Mouse (Mus musculus): ENCODE measurements around the gene Rasip1. TPM values are rescaled to one million over a fixed set of nuclear protein-coding genes. Genes with fewer than 3 reads are reported as not detected.

The Rasip1 gene
- 6.5 and 6.8 TPM in 2 replicates for polyA plus RNA-seq (2016; fragmentation: Nextera tagmentation; extraction: Ambion mirVana)

DNA sequence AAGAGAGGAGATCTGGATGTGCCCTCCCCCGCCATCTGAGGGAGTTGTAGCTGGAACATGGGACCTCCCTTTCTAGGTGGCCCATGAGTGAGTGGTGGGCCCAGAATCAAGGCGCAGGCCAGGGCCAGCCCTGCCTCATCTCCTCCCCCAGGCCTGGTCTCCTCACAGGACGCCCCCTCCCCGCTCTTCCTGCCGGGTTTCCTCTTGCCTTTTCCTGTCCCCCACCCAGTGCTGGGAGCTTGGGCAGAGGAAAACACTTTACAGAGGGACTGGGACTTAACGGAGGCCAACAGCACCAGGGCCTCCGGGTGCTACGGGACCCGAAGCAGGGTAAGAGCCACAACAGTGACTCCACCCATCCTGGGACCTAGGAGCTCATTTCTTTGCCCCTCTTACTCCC lies at the start of gene Rasip1:
Gene Rasip1, plus strand, starts transcription at position 228 of the 400 bp plus-strand sequence.
- Histone ChIP-seq H3K4me3 (peak within 1 kb of the TSS; percentile 72), H3K9me3 (no peaks in the 10 kb centered on the region), H3K36me3 (replicated peaks) (no peaks in the 10 kb centered on the region), H3K4me1 (peaks cover 13% of the 10 kb centered on the region), H3K27me3 (replicated peaks; ENCODE audit: low read depth, poor library complexity, severe bottlenecking) (peaks cover 78% of the 10 kb centered on the region), H3K27ac (replicated peaks) (peak within 1 kb of the TSS; percentile 86)
- peak; percentile 21 for DNase-seq (ENCODE audit: low spot score)
- 79% methylated on average over 9 of the region's 9 CpGs for WGBS

DNA sequence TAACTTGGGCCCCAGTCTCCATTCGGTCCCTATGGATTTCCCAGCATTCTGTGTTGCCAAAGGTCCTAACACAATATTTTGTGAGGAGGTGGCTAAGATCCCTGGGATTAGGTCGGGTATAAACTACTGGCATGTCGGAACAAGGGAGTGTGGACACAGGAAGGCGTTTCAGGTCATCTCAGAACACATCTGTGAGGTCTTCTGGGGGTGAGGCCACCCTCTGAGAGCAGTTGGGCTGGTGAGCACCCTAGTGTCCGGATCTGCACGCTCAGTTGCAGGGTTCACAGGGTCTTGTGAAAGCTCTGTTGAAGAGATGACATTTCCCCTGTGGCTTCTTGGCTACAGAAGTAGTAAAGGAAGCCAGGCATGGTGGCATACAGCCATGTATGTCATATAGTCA lies 41.4 kb upstream of the Rasip1 start:
- no peak for DNase-seq (ENCODE audit: low spot score)
- Histone ChIP-seq H3K9me3 (no peaks in the 10 kb centered on the region), H3K27ac (replicated peaks) (no peak overlapping the region), H3K4me1 (peaks cover 11% of the 10 kb centered on the region; the same call in 1 of the 2 replicates), H3K27me3 (replicated peaks; ENCODE audit: low read depth, poor library complexity, severe bottlenecking) (no peaks in the 10 kb centered on the region), H3K4me3 (no peak overlapping the region), H3K36me3 (replicated peaks) (peaks cover 53% of the 10 kb centered on the region)
- WGBS: 90% methylated on average over 6 of the region's 6 CpGs

DNA sequence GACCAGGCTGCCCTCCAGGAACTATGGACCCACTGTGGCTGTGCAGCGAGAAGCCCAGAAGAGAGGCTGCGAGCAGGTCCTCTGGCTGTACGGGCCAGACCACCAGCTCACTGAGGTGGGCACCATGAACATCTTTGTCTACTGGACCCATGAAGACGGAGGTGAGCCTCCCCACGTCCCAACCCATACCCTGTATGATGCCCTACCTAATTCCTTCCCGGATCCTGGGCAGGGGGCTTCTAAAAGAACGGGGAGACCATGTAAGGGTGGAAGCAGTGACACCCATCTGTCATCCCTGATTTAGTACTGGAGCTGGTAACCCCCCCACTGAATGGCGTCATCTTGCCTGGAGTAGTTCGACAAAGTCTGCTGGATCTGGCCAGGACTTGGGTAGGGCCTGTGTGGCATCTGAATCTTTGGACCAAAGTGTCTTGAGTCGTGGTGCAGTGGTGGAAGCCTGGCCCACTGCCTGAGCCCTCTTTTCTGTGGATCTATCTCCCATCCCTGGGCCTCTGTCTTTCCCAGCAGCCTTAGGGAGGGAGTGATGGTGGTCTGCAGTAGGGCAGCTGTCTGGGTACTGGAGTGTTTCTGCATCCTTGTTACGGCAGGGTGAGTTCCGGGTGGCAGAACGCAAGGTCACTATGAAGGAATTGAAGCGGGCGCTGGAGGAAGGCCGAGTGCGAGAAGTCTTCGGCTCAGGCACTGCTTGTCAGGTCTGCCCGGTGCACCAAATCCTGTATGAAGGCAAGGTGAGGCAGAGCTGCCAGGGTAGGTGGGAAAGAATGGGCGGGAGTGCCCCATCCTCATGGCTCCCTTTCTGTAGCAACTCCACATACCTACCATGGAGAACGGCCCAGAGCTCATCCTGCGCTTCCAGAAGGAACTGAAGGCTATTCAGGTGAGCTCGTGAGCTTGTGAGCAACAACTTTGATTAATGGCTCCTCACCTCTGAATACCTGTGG lies 39.4 kb upstream of the Rasip1 start:
- Histone ChIP-seq H3K36me3 (replicated peaks) (peaks cover 45% of the 10 kb centered on the region), H3K4me3 (no peak overlapping the region), H3K4me1 (peaks cover 11% of the 10 kb centered on the region; the same call in 1 of the 2 replicates), H3K27ac (replicated peaks) (no peak overlapping the region), H3K27me3 (replicated peaks; ENCODE audit: low read depth, poor library complexity, severe bottlenecking) (no peaks in the 10 kb centered on the region), H3K9me3 (no peaks in the 10 kb centered on the region)
- DNase-seq (ENCODE audit: low spot score): no peak
- 94% methylated on average over 23 of the region's 23 CpGs for WGBS

DNA sequence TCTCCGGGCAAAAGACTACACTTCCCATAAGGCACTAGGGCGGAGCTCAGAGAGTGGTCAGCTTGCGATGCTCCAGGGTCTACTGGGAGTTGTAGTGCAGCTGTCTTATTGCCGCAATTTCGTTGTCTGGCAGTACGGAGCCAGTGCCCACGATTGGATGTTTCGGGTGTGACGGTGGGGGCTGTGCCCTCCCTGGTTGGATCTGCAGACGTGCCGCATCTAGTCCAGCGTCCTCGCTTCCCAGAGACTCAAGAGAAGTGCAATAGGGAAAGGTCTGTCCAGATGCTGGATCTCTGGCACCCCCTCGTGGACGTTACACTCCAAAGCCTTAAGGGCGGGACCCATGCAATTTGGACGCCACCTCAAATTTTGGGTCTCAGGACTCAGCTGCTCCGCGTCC lies 38.1 kb upstream of the Rasip1 start:
- WGBS: 7% methylated on average over 19 of the region's 19 CpGs
- peaks cover 39% of the 10 kb centered on the region for H3K36me3 ChIP-seq (replicated peaks)
- no peaks in the 10 kb centered on the region for H3K27me3 ChIP-seq (replicated peaks; ENCODE audit: low read depth, poor library complexity, severe bottlenecking)
- peaks cover 11% of the 10 kb centered on the region; the same call in 1 of the 2 replicates for H3K4me1 ChIP-seq
- peak overlapping the region; percentile 53 for H3K4me3 ChIP-seq
- H3K9me3 ChIP-seq: no peaks in the 10 kb centered on the region
- peak; percentile 93 for DNase-seq (ENCODE audit: low spot score)
- peak overlapping the region; percentile 57 for H3K27ac ChIP-seq (replicated peaks)

DNA sequence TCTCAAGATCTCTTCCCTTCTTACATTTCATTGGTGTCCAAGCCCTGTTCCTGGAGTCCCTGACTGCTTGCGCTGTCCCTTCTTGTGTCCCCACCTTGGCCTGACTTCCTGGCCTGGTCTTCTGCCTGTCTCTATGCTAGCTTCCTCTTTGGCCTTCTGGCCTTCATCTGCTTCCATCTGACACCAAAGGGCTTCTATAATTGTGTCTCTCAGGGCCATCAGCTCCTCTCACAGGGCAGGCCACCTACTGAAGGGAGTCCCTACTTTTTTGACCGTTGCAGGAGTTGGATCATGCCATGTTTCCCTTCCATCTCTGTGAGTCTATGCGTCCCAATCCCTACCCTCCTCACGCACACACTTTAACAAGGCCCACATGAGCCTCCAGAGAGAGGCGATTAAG lies 37.4 kb upstream of the Rasip1 start:
- Histone ChIP-seq H3K36me3 (replicated peaks) (peaks cover 35% of the 10 kb centered on the region), H3K4me1 (peaks cover 11% of the 10 kb centered on the region; the same call in 1 of the 2 replicates), H3K4me3 (no peak overlapping the region), H3K9me3 (no peaks in the 10 kb centered on the region), H3K27ac (replicated peaks) (no peak overlapping the region), H3K27me3 (replicated peaks; ENCODE audit: low read depth, poor library complexity, severe bottlenecking) (no peaks in the 10 kb centered on the region)
- 92% methylated on average over 5 of the region's 5 CpGs for WGBS
- DNase-seq (ENCODE audit: low spot score): no peak

DNA sequence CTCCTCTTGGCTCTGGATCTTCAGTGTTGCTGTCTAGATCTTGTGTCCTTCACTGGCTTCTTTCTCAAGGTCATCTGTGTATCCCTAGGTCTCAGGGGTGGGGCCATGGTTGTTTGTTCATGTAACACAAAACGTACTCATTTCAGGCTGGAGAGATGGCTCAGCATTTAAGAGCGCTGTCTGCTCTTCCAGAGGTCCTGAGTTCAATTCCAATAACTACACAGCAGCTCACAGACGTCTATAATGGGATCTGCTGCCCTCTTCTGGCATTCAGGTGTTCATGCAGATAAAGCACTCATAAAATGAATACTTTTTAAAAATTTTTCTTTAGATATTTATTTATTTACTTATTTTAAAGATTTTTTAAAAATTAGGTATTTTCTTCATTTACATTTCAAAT lies 36.4 kb upstream of the Rasip1 start:
- no peak for DNase-seq (ENCODE audit: low spot score)
- H3K36me3 ChIP-seq (replicated peaks): peaks cover 25% of the 10 kb centered on the region
- H3K27me3 ChIP-seq (replicated peaks; ENCODE audit: low read depth, poor library complexity, severe bottlenecking): no peaks in the 10 kb centered on the region
- no peak overlapping the region for H3K27ac ChIP-seq (replicated peaks)
- H3K4me1 ChIP-seq: peaks cover 11% of the 10 kb centered on the region; the same call in 1 of the 2 replicates
- H3K4me3 ChIP-seq: no peak overlapping the region
- H3K9me3 ChIP-seq: no peaks in the 10 kb centered on the region
- 65% methylated on average over 3 of the region's 3 CpGs for WGBS

DNA sequence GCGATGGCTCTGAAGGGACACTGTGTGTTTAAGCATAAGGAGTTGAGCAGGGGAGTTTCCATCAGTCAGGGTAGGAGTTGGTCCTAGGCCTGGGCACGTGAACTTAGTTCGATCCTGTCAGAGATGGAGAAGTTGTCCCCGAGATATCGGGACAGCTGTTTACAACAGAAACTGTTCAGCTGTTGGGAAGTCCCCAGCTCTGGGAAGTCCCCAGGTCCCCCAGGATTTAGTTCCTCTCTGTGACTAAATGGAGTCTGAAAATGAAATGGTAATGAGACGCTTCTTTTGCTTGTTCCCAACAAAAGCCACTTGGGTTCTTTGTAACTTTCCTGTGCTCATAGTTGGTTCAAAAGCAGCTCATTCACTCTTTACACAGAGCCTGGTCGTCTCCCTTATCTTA lies 35.4 kb upstream of the Rasip1 start:
- Histone ChIP-seq H3K4me1 (peaks cover 11% of the 10 kb centered on the region; the same call in 1 of the 2 replicates), H3K36me3 (replicated peaks) (peaks cover 15% of the 10 kb centered on the region), H3K27ac (replicated peaks) (no peak overlapping the region), H3K9me3 (no peaks in the 10 kb centered on the region), H3K4me3 (no peak overlapping the region), H3K27me3 (replicated peaks; ENCODE audit: low read depth, poor library complexity, severe bottlenecking) (no peaks in the 10 kb centered on the region)
- DNase-seq (ENCODE audit: low spot score): no peak
- WGBS: 84% methylated on average over 7 of the region's 7 CpGs

DNA sequence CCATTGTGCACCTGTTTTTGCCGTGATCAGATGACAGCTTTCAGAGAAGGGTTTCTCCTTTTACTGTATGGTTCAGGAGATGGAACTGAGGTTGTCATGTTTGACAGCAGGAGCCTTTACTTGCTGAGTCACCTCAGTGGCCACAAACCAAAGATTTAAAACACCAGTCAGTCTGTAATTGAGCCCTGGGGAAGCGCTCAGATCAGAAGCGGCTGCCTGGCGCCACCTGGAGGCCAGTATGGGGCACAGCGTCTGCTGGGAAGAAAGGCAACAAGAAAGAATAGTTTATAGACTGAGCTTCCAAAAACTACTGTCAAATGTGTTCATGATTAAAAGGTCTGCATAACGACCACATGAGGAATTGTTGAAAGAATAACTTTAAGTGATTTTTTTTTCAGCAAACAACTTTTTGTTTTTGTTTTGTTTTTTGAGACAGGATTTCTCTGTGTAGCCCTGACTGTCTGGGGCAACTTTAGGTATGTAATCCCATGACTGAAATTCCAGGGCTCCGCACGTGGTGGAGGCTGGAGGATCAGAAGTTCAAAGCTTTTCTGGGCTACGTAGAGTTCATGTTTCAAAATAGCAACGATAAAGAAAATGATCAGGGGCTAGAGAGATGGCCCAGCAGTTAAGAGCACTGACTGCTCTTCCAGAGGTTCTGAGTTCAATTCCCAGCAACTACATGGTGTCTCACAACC lies 34.0 kb upstream of the Rasip1 start:
- Histone ChIP-seq H3K4me3 (no peak overlapping the region), H3K9me3 (no peaks in the 10 kb centered on the region), H3K4me1 (peaks cover 11% of the 10 kb centered on the region; the same call in 1 of the 2 replicates), H3K27ac (replicated peaks) (no peak overlapping the region), H3K36me3 (replicated peaks) (peaks cover under 1% of the 10 kb centered on the region), H3K27me3 (replicated peaks; ENCODE audit: low read depth, poor library complexity, severe bottlenecking) (no peaks in the 10 kb centered on the region)
- peak; percentile 80 for DNase-seq (ENCODE audit: low spot score)
- WGBS: 23% methylated on average over 10 of the region's 10 CpGs

DNA sequence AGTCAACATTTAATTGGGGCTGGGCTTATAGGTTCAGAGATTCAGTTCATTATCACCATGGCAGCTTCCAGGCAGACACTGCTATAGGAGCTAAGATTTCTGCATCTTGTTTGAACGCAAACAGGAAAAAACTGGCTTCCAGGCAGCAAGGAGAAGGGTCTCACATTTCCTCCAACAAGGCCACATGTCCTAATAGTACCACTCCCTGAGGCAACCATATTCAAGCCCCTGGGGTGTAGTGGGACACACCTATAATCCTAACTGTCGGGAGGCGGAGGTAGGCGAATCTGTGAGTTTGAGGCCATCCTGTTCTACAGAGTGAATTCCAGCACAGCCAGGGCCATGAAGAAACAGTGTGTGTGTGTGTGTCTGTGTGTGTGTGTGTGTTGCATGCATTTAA lies 32.1 kb upstream of the Rasip1 start:
- H3K9me3 ChIP-seq: no peaks in the 10 kb centered on the region
- DNase-seq (ENCODE audit: low spot score): no peak
- peaks cover 10% of the 10 kb centered on the region for H3K4me1 ChIP-seq
- no peak overlapping the region for H3K27ac ChIP-seq (replicated peaks)
- H3K27me3 ChIP-seq (replicated peaks; ENCODE audit: low read depth, poor library complexity, severe bottlenecking): no peaks in the 10 kb centered on the region
- H3K4me3 ChIP-seq: no peak overlapping the region
- H3K36me3 ChIP-seq (replicated peaks): no peaks in the 10 kb centered on the region
- 81% methylated on average over 4 of the region's 4 CpGs for WGBS

DNA sequence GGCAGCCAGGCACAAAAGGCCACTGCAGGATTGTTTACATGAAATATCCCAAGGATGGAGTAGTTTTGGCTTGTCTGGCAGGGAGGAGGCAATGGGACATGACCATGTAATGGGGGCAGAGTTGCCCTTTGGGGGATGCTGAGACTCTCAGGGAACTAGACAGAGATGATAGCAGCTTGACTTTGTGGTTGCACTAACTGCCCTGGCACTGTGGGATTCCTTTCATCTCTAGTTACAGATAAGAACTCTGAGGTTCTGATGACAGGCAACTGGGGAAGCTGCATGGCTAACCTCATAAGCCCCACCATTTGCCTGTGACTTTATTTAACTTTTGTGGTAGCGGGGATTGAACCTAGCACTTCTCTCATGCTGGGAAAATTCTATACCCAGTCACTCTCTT lies 31.2 kb upstream of the Rasip1 start:
- Histone ChIP-seq H3K36me3 (replicated peaks) (no peaks in the 10 kb centered on the region), H3K4me3 (no peak overlapping the region), H3K9me3 (no peaks in the 10 kb centered on the region), H3K27me3 (replicated peaks; ENCODE audit: low read depth, poor library complexity, severe bottlenecking) (no peaks in the 10 kb centered on the region), H3K4me1 (peaks cover 10% of the 10 kb centered on the region), H3K27ac (replicated peaks) (no peak overlapping the region)
- DNase-seq (ENCODE audit: low spot score): no peak
- 87% methylated on average over 1 of the region's 1 CpGs for WGBS

DNA sequence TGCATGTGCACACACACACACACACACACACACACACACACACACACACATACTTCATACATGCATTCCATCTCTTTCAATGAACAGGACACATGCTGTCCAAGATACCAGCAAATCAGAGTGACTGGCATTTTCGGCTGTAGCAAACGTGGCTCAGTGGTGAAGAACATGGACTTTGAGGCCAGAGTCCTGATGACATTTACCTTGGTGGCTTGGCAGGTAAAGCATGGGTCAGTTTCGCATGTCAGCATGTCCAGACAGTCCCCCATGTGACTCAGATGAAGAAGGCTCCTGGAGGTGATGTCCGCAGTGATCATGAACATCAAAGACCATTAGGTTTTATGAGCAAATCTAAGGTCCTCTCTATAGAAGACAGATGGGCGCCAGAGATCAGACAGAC lies 30.3 kb upstream of the Rasip1 start:
- Histone ChIP-seq H3K27me3 (replicated peaks; ENCODE audit: low read depth, poor library complexity, severe bottlenecking) (no peaks in the 10 kb centered on the region), H3K27ac (replicated peaks) (no peak overlapping the region), H3K36me3 (replicated peaks) (no peaks in the 10 kb centered on the region), H3K4me3 (no peak overlapping the region), H3K4me1 (peaks cover 10% of the 10 kb centered on the region), H3K9me3 (no peaks in the 10 kb centered on the region)
- DNase-seq (ENCODE audit: low spot score): no peak
- 85% methylated on average over 5 of the region's 5 CpGs for WGBS

DNA sequence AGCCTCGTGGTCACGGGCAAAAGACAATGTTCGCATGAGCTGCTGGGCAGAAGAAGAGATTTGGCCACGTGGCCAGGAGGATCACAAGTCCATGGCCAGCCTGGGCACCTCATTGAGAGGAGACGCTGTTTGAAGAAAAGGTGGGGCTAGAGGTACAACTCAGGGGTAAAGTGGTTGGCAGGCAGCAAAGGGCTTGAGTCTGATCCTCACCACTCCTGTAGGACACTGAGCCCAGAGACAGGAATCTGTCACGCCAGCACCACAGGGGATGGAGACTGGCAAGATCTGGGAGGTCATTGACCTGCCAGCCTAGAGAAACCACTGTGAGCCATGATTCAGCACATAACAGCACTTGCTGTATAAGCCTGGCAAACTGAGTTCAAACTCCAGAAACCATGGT lies 29.8 kb upstream of the Rasip1 start:
- Histone ChIP-seq H3K4me3 (no peak overlapping the region), H3K9me3 (no peaks in the 10 kb centered on the region), H3K27ac (replicated peaks) (no peak overlapping the region), H3K27me3 (replicated peaks; ENCODE audit: low read depth, poor library complexity, severe bottlenecking) (no peaks in the 10 kb centered on the region), H3K4me1 (peaks cover 10% of the 10 kb centered on the region), H3K36me3 (replicated peaks) (no peaks in the 10 kb centered on the region)
- no peak for DNase-seq (ENCODE audit: low spot score)
- WGBS: 93% methylated on average over 6 of the region's 6 CpGs
